Mouse (Mus musculus) layer of hippocampus, adult 6 months (tissue): Measurements from ENCODE around the gene Cyp2j7. TPM values are rescaled to one million over a fixed set of nuclear protein-coding genes. Genes with fewer than 3 reads are reported as not detected.

ENCODE experiments used
- long read RNA-seq, 2 experiments: library from polyadenylated mRNA; unstranded; transcript quantifications; one replicate each; pipeline ENCODE4 v2.0.0; 2019 to 2020
- polyA plus RNA-seq: library from polyadenylated mRNA; unstranded; fragments of <200 nt; fragmentation: Nextera tagmentation; gene quantifications from 2 replicates; pipeline ENCODE4 v1.2.3, GENCODE M21; 2021

Gene Cyp2j7
- not detected in 2 replicates for polyA plus RNA-seq
- long read RNA-seq, experiment 1: 0 reads
- long read RNA-seq, experiment 2: 0 reads

DNA sequence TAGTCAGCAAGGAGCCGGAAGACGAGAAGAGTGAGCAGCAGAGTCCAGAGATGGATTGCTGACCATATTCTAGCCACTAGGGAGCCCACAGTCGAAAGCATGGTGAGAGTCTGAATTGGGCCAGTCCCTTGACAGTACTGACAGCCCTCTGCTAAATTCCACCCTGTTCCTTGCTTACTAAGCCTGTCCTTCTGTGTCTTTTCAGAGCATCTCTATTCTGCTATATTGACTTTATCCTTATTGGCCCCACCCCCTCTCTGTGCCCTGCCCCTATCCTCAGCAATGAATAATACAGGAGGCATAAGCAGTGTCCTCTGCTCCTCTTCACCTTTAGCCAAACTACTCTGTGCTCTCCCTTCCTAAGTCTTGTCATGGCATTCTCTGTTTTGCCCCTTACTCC is at the start of gene Cyp2j7:
Gene Cyp2j7 (minus strand): TSS at position 101 of the 400 bp plus-strand sequence.

Other genes with a start within 250 kb of the Cyp2j7 start
- gene Cyp2j13, start 159.1 kb downstream of the Cyp2j7 start, polyA plus RNA-seq: 0.06 TPM in 1 of 2 replicates, not detected in the other
- 3.9 and 5.4 TPM in 2 replicates for gene Cyp2j12, start 95.5 kb downstream of the Cyp2j7 start, polyA plus RNA-seq
- not detected in 2 replicates for gene Cyp2j11, start 112.0 kb upstream of the Cyp2j7 start, polyA plus RNA-seq